ENCODE assay signal across 10 mouse cellular contexts in the genomic region with DNA sequence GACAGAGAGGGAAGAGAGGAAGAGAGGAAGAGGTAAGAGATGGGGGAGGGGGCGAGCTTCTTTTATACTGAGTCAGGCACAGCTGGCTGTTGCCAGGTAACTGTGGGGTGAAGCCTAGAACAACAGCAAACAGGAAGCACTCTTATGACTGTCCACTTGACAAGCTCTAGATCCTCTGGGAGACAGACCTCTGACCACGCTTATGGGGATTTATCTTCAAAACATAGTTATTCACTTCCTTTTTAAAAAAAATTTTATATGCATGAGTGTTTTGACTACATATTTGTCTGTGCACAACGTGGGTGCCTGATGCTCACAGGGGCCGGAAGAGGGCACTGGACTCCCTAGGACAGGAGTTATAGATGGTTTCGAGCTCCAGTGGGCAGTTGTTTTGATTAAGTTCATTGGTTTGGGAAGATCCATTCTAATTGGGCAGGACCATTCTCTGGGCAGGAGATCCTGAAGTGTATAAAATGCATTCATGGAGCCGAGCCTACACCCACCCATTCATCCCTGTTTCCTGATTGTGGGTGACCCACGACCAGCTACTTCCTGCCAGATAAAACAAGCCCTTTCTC. TPM values are rescaled to one million over a fixed set of nuclear protein-coding genes. Genes with fewer than 3 reads are reported as not detected.
DNase-seq lines count a peak whose midpoint lies in the region; ATAC-seq and TF ChIP-seq lines count a peak whose summit lies in the region.
"Had no signal": no experiment of that assay in that cellular context is flagged by ENCODE, and none has a peak within 500 bp of the region (broad histone marks: within the 10 kb centered on the region; RNA-seq: fewer than 3 reads in every experiment).

No protein-coding gene starts in this region.

- no peak overlapping the region; the same call in 1 of the 2 replicates for H3K4me3 ChIP-seq in heart, embryonic 15.5 days
- H3K4me3 ChIP-seq in MEL (ENCODE audit: control insufficient read depth in 1 of 2, insufficient read depth in 1 of 2, low read depth in 2 of 2, low read length in 2 of 2): peak overlapping the region; percentile 7 to 12; a peak in 2 of 4 replicates
- no peak overlapping the region for H3K4me3 ChIP-seq in neural tube, embryonic 13.5 days

- no peaks in the 10 kb centered on the region for H3K79me2 ChIP-seq in MEL (ENCODE audit: control insufficient read depth, insufficient read depth, low read length, poor library complexity)

- no peaks in the 10 kb centered on the region for H3K27me3 ChIP-seq in heart, embryonic 15.5 days
- H3K27me3 ChIP-seq in MEL (ENCODE audit: control insufficient read depth in 1 of 2, insufficient read depth in 2 of 2, low read length in 2 of 2): no peaks in the 10 kb centered on the region
- H3K27me3 ChIP-seq in neural tube, embryonic 13.5 days: no peaks in the 10 kb centered on the region

- H3K4me1 ChIP-seq in heart, embryonic 15.5 days (replicated peaks): peaks cover 20% of the 10 kb centered on the region
- H3K4me1 ChIP-seq in MEL (ENCODE audit: control insufficient read depth in 1 of 2, insufficient read depth in 2 of 2, low read length in 2 of 2): peaks cover 0 to 12% of the 10 kb centered on the region in 2 experiments; a peak in 2 of 4 replicates
- peaks cover 22% of the 10 kb centered on the region for H3K4me1 ChIP-seq in neural tube, embryonic 13.5 days (replicated peaks)

- peak overlapping the region; percentile 41; the same call in 1 of the 2 replicates for H3K4me2 ChIP-seq in heart, embryonic 15.5 days
- peak overlapping the region; percentile 40 for H3K4me2 ChIP-seq in neural tube, embryonic 13.5 days

- no peak for TF ChIP-seq RAD21 in MEL (IDR thresholded peaks at IDR 0.05; ENCODE audit: low read depth, low read length)

- DNase-seq in heart, postnatal 36 days: no peak
- peak; percentile 9 for DNase-seq in MEL (ENCODE audit: low read depth, low spot score)
- no peak for DNase-seq in right cerebral cortex, postnatal 36 days (ENCODE audit: low spot score in 2 of 2)
- no peak for DNase-seq in urinary bladder, postnatal 14 days (ENCODE audit: low spot score)
- no peak for DNase-seq in ovary, postnatal 36 days (ENCODE audit: low spot score)
- DNase-seq: heart, adult 11 months had no signal

- TF ChIP-seq CTCF in MEL (IDR thresholded peaks at IDR 0.05 in 2 of 3, conservative IDR thresholded peaks at IDR 0.05 in 1 of 3; ENCODE audit: control insufficient read depth in 1 of 3, insufficient read depth in 1 of 3, low read depth in 2 of 3, low read length in 3 of 3, poor library complexity in 1 of 3, severe bottlenecking in 1 of 3): no peak

- TF ChIP-seq EP300 in MEL (IDR thresholded peaks at IDR 0.05; ENCODE audit: low read depth in 1 of 2, low read length in 2 of 2): no peak

- intact Hi-C loops in heart, postnatal 36 days (cut with DNase I): no loop called here

- H3K27ac ChIP-seq in heart, embryonic 15.5 days: no peak overlapping the region
- H3K27ac ChIP-seq in MEL (ENCODE audit: control insufficient read depth, low read depth, low read length): no peak overlapping the region
- 0 out of 2 replicates have a peak overlapping the region, but pooled peaks have one; percentile 49 for H3K27ac ChIP-seq in neural tube, embryonic 13.5 days (replicated peaks)

- WGBS in heart, embryonic 15.5 days: 36% methylated on average over 7 of the region's 7 CpGs
- 28% methylated on average over 7 of the region's 7 CpGs for WGBS in neural tube, embryonic 13.5 days

- TF ChIP-seq POLR2A in MEL (IDR thresholded peaks at IDR 0.05; ENCODE audit: control insufficient read depth in 1 of 2, insufficient read depth in 1 of 2, low read depth in 1 of 2, low read length in 2 of 2, poor library complexity in 1 of 2): no peak

- no peaks in the 10 kb centered on the region for H3K36me3 ChIP-seq in heart, embryonic 15.5 days
- H3K36me3 ChIP-seq in MEL (ENCODE audit: control insufficient read depth in 1 of 2, insufficient read depth in 2 of 2, low read length in 2 of 2): peaks cover 0 to 2% of the 10 kb centered on the region in 2 experiments; a peak in 1 of 4 replicates
- no peaks in the 10 kb centered on the region for H3K36me3 ChIP-seq in neural tube, embryonic 13.5 days
- H3K36me3 ChIP-seq: G1E had no signal

- H3K9me3 ChIP-seq in heart, embryonic 15.5 days (replicated peaks): no peaks in the 10 kb centered on the region
- H3K9me3 ChIP-seq in MEL (replicated peaks; ENCODE audit: insufficient read depth, low read length): no peaks in the 10 kb centered on the region
- no peaks in the 10 kb centered on the region for H3K9me3 ChIP-seq in neural tube, embryonic 13.5 days

- H3K9ac ChIP-seq in heart, embryonic 15.5 days: no peak overlapping the region
- no peak overlapping the region for H3K9ac ChIP-seq in MEL (ENCODE audit: control insufficient read depth, low read depth, low read length, poor library complexity, severe bottlenecking)
- H3K9ac ChIP-seq in neural tube, embryonic 13.5 days: peak overlapping the region; percentile 50; the same call in 1 of the 2 replicates

- no peak for ATAC-seq in heart, embryonic 15.5 days (replicated peaks; ENCODE audit: insufficient number of reproducible peaks, insufficient read depth, low FRiP score, low read depth)
- peak; percentile 39 for ATAC-seq in inflammation-experienced regulatory T-cells, adult 6 months
- ATAC-seq in neural tube, embryonic 13.5 days (ENCODE audit: low read depth): peak; percentile 5; the same call in 1 of the 2 replicates

TF ChIP-seq in MEL, 35 proteins besides CTCF, POLR2A, EP300 and RAD21:
- TF ChIP-seq ZKSCAN1 (IDR thresholded peaks at IDR 0.05; ENCODE audit: low read depth, low read length) (no peak), TAL1 (IDR thresholded peaks at IDR 0.05; ENCODE audit: low read length) (no peak), BHLHE40 (IDR thresholded peaks at IDR 0.05; ENCODE audit: borderline replicate concordance, low read depth, low read length) (no peak), ZC3H11A (IDR thresholded peaks at IDR 0.05; ENCODE audit: low read depth, low read length) (no peak)

RNA-seq across cellular contexts. Expression of a gene that starts 0.8 kb away (rescaled TPM):
- polyA plus RNA-seq in heart, embryonic 15.5 days (2015; fragmentation: Nextera tagmentation; extraction: Ambion mirVana): 0.74 TPM in 1 of 2 replicates, not detected in the other
- total RNA-seq in heart, postnatal 36 days (2021): not detected
- not detected in 2 replicates for total RNA-seq in MEL (2012; rRNA removed)
- not detected for polyA plus RNA-seq in MEL (2012; ENCODE audit: insufficient read depth in 1 of 2, insufficient read length in 2 of 2, low read depth in 1 of 2, low replicate concordance in 2 of 2, missing spikeins in 1 of 2)
- polyA plus RNA-seq in inflammation-experienced regulatory T-cells, adult 6 months (2017; shearing (Covaris generic)): 1 to 10 TPM; 4.6 to 6.3 (median 6.0) TPM
- 0.43 and 0.48 TPM in 2 replicates for polyA plus RNA-seq in neural tube, embryonic 13.5 days (2015; fragmentation: Nextera tagmentation; extraction: Ambion mirVana)
- total RNA-seq: G1E had no signal
- polyA plus RNA-seq: G1E had no signal

RNA-seq across cellular contexts. Expression of a gene that starts 23.2 kb away (rescaled TPM):
- 84.8 and 96.2 TPM in 2 replicates for polyA plus RNA-seq in heart, embryonic 15.5 days (2015; fragmentation: Nextera tagmentation; extraction: Ambion mirVana)
- total RNA-seq in heart, postnatal 36 days (2021): 10 to 100 TPM; 24.0 to 24.7 TPM
- total RNA-seq in MEL (2012; rRNA removed): 139 and 156 TPM in 2 replicates
- 100 to 1,000 TPM in 1 of 2 experiments, not detected in 1; 172 TPM for polyA plus RNA-seq in MEL (2012; ENCODE audit: insufficient read depth in 1 of 2, insufficient read length in 2 of 2, low read depth in 1 of 2, low replicate concordance in 2 of 2, missing spikeins in 1 of 2)
- 10 to 100 TPM; 29.2 to 50.7 (median 50.2) TPM for polyA plus RNA-seq in inflammation-experienced regulatory T-cells, adult 6 months (2017; shearing (Covaris generic))
- 106 and 110 TPM in 2 replicates for polyA plus RNA-seq in neural tube, embryonic 13.5 days (2015; fragmentation: Nextera tagmentation; extraction: Ambion mirVana)

RNA-seq across cellular contexts. Expression of a gene that starts 36.6 kb away (rescaled TPM):
- 31.3 and 35.1 TPM in 2 replicates for polyA plus RNA-seq in heart, embryonic 15.5 days (2015; fragmentation: Nextera tagmentation; extraction: Ambion mirVana)
- total RNA-seq in heart, postnatal 36 days (2021): 1 to 10 TPM; 1.1 to 1.2 TPM
- not detected in 2 replicates for total RNA-seq in MEL (2012; rRNA removed)
- polyA plus RNA-seq in MEL (2012; ENCODE audit: insufficient read depth in 1 of 2, insufficient read length in 2 of 2, low read depth in 1 of 2, low replicate concordance in 2 of 2, missing spikeins in 1 of 2): not detected
- polyA plus RNA-seq in inflammation-experienced regulatory T-cells, adult 6 months (2017; shearing (Covaris generic)): 10 to 100 TPM in 2 of 3 experiments, 1 to 10 TPM in 1; 5.9 to 16.6 (median 14.8) TPM
- polyA plus RNA-seq in neural tube, embryonic 13.5 days (2015; fragmentation: Nextera tagmentation; extraction: Ambion mirVana): 15.1 and 16.9 TPM in 2 replicates
- polyA plus RNA-seq: G1E had no signal

RNA-seq across cellular contexts. Expression of a gene that starts 43.5 kb away (rescaled TPM):
- polyA plus RNA-seq in heart, embryonic 15.5 days (2015; fragmentation: Nextera tagmentation; extraction: Ambion mirVana): 108 and 120 TPM in 2 replicates
- 100 to 1,000 TPM; 159 to 209 TPM for total RNA-seq in heart, postnatal 36 days (2021)
- total RNA-seq in MEL (2012; rRNA removed): 37.0 and 39.0 TPM in 2 replicates
- polyA plus RNA-seq in MEL (2012; ENCODE audit: insufficient read depth in 1 of 2, insufficient read length in 2 of 2, low read depth in 1 of 2, low replicate concordance in 2 of 2, missing spikeins in 1 of 2): 100 to 1,000 TPM in 1 of 2 experiments, not detected in 1; 207 TPM
- polyA plus RNA-seq in inflammation-experienced regulatory T-cells, adult 6 months (2017; shearing (Covaris generic)): 100 to 1,000 TPM; 115 to 138 (median 124) TPM
- polyA plus RNA-seq in neural tube, embryonic 13.5 days (2015; fragmentation: Nextera tagmentation; extraction: Ambion mirVana): 18.3 and 21.5 TPM in 2 replicates

Comparison
In these comparisons a context has a peak if more than half of its experiments do, and no peak if none do; other contexts are left out.
1. H3K4me3 ChIP-seq: peak in MEL (2 of 2); none in heart, embryonic 15.5 days (single experiment) and neural tube, embryonic 13.5 days (single experiment).
2. RNA of a gene that starts 36.6 kb away (polyA plus RNA-seq): 31.3 to 35.1 TPM in heart, embryonic 15.5 days, 15.1 to 16.9 TPM in neural tube, embryonic 13.5 days and 5.9 to 16.6 TPM in inflammation-experienced regulatory T-cells, adult 6 months; not detected in MEL; every median in the first group is over 4 times any median in the second.